Mouse (Mus musculus): ENCODE results near the gene Dph5.
"Not testable (repeated sequence)": the region's sequence is repeated elsewhere in the genome, so short reads cannot be mapped to it uniquely, and the experiment has no call there.

Gene Dph5

DNA sequence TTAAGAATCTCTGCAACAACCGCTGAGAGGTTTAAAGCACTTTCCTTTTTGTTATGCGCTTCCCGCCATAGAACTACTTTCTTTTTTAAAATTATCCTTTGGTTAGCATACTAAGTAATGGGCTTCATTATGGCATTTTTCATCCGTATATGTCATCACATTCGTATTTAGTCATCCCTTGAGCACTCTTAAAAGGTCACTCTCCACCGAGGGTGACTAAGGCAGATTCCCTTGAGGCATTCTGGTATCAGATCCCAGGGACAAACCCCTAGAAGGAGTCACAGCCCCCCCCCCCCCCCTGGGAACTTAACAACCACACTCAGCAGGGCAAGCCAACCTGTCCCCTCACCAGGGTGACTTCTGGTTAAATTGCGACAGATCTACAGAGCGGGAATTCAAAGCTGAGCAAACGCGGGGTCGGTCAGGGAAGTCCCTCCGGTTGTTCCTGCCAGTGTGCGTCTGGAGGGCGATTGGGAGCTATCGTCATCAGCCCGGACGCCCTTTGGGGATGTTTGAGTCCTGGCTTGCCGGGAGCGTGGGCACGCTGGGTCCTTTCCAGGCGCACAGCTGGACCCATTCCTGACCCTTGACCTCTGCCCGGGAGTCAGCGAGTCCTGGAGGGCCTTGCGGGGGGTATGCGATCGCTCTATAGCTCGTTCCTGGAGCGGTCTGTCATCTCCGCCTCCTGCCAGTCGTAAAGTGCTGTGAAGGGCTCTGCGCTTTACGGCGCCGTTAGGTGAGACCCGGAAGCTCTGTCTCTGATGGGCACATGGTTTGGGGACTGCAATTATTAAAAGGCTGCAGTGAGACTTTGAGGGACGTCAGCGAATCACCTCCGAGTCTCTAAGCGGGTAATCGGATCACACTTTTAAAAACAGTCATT, at the start of gene Dph5:
Gene Dph5 (plus strand): TSS at position 411 of the 883 bp plus-strand sequence.
- DNase-seq (ENCODE audit: extremely low read depth, low read depth, low spot score) = peak; percentile 28

DNA sequence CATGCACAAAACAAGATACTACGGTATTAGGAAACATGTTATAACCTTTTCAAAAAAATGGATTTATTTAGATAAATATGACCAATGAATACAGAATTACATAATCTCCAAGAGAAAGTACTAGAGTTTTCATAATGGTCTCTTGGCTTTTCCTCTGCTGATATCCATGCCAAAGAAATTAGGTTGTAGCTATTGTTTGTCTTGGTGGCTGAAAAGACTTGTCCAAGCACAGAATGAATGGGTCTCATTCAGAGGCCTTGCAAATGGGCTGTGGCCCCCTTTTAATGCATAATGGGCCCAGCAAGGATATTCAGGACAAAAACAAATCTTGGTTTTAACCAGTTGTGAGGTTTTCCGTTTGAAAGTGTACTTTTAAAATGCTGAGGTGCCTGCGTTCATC, 43.1 kb upstream of the Dph5 start:
- no peak for DNase-seq (ENCODE audit: extremely low read depth, low read depth, low spot score)

DNA sequence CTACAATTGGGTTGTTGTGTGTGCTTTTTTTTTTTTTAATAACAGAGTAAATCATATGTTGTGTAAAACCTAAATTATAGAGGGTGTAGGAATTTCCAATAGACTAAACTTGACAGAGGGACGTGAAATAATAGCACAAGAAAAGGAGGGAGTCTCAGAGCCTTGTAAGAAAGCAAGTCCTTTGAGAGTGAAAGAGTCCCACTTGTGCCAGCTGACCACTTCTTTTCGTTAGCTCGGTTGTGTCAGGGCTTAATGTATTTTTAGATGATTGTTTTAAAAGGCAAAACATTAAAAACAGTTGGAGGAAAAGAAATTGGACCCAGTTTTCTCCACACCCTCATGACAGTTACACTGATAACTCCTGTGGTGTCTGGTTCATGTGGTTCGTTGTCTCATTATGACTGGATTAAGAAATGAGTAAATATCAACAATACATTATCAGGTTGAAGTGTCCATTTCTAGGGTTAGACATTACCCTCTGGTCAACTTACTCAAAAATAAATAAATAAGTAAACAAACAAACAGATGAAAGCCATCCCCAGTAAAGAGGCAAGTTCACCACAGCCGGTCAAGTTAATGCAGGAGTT, 42.5 kb upstream of the Dph5 start:
- DNase-seq (ENCODE audit: extremely low read depth, low read depth, low spot score) = no peak

DNA sequence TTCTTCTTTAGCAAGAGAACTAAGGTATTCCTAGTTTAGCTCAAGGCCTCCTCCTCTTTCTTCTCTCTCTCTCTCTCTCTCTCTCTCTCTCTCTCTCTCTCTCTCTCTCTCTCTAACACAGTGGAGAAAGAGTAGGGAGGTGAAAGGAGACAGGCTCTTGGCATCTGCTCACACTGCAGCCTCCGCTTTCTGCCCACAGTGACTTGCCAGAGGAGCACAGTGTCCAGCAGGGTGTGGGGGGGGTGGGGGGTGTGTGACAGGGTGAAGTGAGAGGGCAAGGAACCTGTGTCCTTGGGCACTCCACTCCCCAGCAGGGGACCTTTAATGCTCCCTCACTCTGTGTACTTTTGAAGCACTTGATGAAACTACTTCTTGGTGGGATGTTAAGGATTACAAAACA, 41.9 kb upstream of the Dph5 start:
- no peak for DNase-seq (ENCODE audit: extremely low read depth, low read depth, low spot score)

DNA sequence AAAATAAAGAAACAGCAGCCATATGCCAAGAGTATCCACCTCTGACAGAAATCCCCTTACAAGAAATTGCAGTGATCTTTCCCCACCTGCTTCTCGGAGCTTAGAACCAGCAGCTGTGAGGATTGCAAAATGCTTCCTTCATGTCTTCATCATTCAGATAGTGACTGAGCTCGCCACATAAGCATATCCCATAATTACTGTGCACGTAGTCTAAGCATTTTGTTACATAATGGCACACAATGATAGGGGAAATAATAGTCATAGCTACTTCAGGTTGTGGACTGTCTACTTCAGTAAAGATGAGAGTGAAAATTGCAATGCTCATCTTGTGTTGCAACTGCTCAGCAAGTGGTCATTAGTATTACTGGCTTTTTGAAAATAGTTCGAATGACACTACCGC, 41.5 kb upstream of the Dph5 start:
- no peak for DNase-seq (ENCODE audit: extremely low read depth, low read depth, low spot score)

DNA sequence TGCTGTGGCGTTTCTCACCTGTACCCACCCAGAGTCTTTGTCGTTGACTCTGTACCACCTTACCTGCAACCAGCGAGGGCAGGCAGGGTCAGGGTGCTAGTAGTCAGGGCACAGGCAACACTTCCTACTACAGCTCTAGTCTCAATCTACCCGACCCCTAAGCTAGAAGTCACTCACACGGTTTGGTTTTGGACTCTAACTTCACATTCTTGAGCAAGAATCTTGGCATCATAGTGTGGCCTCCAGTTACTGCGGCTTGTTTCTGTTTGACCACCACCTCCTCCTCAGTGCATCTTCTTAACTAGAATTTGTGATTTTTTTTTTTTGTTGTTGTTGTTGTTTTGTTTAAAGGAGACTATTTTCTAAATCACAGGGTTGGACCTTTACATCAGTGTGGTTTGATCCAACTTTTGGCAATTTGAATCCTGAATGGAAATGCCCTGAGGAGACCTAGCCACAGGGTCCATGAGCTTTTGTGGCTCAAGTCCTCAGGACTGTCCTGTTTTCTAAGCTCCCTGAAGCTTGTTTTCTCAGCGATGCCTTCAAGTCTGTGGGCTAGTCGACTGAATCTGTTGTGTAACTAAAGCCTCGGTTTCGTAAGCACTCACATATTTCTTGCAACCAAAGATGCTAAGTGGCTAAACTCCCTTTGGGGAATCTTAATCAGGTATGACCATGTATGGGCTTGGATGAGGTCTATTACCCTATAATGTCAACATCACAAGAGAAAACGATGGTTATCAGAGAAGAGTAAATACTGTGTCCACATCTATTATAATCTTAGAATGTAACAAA, 38.8 kb upstream of the Dph5 start:
- DNase-seq (ENCODE audit: extremely low read depth, low read depth, low spot score) = no peak

DNA sequence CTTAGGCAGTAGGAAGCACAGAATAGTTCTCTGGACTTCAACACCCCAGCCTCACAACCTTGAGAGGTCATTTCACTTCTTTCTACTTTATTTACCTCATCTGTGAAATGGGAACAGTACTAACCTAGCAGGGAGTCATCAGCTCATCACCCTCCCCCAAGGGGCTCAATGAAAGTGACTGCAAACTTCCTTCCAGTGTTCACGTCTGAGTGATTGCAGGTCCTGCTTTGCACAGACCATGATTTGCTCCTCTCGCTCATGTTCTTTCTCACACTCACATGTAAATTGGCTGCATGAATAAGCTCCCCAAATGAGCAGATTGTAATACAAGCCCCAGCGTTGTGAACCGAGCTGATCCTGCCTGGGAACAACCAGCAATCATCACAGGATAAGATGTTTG, 36.7 kb upstream of the Dph5 start:
- DNase-seq (ENCODE audit: extremely low read depth, low read depth, low spot score) = no peak

DNA sequence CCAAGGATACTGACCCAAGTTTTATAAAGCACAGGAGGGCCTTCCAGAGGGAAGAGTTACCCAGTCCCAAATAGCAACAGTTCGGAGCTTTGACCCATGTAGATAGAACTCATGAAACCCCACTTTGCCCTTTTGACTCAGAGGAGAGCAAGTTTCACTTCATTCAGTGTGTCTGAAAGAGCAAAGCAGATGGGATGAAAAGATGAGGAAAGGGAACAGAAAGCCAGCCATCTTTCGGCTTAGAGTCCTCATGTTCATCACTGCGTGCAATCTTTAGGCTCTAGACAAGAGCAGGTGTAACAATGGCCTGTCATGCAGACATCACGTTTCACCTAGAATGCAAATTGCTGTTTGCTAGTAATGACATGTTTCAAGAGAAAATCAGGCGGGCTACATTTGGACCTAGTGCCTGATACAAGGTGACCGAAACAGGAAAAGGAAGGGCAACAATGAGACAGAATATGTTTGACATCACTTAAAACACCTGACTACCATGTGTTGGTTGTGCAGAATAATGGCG, 32.9 kb upstream of the Dph5 start:
- no peak for DNase-seq (ENCODE audit: extremely low read depth, low read depth, low spot score)

DNA sequence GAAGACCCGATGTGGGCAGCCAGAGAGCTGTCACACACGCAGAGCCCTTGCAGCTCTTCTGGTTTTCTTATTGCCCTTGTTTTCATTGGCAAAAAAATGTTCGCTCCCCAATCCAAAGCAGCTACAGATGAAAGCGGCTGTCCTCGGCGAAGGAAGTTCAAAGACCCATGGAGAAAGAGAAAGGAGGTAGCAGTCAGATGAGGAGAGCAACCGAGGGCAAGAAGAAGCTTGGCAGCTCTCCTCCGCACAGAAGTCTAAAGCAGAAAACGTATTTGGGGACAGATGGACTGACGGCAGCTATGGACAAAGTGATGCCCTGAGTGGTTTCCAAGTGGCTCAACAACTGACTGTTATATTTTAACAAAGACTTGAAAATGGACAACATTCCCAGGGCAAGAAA, 32.1 kb upstream of the Dph5 start:
- no peak for DNase-seq (ENCODE audit: extremely low read depth, low read depth, low spot score)

DNA sequence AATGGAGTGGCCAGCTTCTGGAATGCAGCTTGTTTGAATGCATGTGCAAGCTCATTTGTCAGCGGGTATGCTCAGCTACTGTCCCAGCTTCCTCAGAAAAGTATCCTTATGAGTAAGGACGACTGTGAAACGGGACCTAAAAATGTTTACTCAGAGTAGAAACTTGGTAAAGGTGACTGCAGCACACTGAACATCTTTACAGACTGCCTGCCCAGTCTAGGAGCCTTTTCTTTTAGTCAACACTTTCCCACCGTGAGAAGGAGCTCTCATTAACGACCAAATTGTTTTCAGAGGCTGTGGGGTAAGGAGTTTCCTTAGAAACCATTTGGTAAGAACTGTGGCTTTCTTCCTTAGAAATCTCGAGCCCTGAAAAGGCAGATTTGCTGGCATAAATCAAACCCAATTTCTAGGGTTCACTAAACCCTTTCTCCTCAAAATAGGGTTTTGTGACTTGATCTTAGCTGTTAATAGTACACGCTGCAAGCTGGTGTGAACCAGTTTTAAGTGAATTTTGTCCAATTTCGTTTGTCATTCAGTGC, 31.1 kb upstream of the Dph5 start:
- no peak for DNase-seq (ENCODE audit: extremely low read depth, low read depth, low spot score)

DNA sequence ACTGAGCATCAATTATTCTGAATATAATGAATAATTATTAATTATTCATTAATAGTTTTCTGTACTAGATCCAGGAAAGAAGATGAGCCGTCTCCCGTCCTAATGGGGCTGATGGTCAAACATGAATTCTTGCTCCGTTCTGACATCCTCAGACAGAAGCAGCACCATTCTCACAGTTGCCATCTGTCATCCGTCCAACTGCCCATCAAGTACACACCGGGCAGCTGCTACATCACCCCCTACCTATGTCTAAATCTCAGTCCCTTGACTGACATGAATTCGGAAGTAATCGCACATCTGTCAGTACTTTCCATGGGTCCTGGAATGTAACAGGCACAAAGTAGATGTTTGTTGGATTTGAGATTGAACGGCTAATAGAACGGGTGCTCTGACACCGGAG, 30.2 kb upstream of the Dph5 start:
- no peak for DNase-seq (ENCODE audit: extremely low read depth, low read depth, low spot score)

DNA sequence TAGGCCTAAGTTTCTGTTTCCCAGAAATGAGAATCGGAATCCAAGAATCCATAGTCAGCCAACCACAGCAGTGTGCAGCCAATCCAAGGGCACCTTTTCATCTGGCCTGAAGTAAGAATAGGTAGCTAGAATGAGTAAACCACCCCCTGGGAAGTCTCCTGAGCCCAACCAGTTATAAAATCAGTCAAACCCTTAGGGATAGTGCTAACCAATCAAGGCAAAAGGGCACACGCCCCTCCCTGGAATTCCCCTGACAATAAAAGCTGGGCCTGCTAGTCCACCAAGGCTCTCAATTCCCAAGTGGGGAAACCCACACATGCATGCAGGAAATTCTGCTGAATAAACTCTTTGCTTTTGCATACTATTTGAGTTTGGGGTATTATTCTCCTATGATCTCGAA, 28.8 kb upstream of the Dph5 start:
- DNase-seq (ENCODE audit: extremely low read depth, low read depth, low spot score) = no peak

DNA sequence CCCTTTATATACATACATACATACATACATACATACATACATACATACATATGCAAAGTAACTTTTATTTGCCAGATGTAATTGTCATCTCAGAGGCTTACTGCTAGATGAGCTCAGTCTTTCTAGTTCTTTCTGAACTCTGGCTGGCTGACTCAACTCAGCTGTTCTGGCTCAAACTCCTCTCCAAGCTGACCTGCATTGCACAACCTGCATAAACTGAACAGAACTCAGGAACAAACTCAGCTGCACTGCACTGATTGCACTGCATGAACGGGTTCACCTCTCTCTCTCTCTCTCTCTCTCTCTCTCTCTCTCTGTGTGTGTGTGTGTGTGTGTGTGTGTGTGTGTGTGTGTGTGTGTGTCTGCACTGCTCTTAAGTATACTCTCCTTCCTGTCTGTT, 26.9 kb upstream of the Dph5 start:
- not testable (repeated sequence) for DNase-seq (ENCODE audit: extremely low read depth, low read depth, low spot score)

DNA sequence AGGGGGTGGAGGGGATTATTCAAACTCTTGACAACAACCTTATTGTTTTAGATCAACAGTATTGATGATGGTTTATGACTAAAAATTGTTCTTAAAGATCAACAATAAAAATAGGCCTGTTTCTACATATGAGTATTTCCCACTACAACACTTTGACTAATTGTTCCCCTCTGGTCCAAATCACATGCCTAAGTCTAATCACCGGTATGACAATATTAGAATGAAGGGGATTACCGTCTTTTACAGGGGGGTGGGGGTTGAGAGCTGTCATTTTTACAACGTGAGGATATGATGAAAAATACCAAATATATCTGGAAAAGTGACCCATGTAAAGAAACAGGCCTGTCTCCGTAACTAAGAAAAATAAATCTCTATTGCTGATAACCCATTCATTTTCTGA, 24.1 kb upstream of the Dph5 start:
- DNase-seq (ENCODE audit: extremely low read depth, low read depth, low spot score) = no peak

DNA sequence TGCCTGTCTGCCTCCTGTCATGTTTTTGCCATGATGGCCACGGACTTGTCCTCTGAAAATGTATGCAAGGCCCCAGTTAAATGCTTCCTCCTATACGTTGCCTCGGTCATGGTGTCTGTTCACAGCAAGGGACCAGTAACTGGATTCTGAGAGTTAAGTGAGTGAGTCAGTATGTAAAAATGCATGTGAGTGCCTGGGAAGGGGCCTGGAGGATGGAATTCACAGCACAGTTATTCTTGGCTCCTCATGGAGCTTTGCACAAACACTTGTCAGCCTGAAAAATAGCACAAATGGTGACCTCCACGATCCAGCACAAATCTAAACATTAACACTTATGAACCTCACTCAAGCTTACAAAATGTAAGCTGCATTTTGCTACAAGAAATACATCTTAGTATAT, 20.5 kb upstream of the Dph5 start:
- DNase-seq (ENCODE audit: extremely low read depth, low read depth, low spot score) = no peak

DNA sequence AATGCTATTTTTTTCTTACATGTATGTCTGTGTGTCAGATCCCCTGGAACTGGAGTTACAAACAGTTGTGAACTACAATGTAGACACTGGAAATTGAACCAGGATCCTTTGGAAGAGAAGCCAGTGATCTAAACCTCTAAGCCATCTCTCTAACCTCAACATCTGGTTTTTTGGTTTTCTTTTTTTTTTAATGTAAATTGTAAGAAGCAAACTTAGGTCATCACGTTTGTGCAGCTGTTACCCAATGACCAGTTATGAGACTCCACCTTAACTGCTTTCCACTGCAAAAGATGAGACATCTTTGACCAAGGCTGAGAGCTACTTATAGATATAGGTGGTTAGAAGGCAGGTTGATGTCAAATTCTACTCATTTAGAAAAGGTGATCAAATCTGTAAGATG, 19.7 kb upstream of the Dph5 start:
- no peak for DNase-seq (ENCODE audit: extremely low read depth, low read depth, low spot score)

DNA sequence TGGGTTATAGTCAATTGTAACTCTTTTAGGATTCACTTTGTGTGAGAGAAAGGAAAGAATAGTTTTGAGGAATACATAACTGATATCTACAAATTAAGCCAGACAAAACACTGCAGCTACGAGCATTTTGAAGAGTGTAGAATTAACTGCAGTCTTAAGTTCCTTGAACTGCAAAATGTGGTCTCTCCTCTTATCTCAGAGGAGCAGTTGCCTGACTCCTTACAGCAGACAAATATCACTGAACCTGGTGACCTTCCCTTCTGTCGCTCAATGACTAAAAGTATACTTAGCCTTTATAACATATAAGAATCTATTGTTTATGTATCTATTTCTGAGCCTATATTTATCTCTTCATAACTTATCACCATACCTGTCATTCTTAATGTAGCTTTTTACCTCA, 18.3 kb upstream of the Dph5 start:
- no peak for DNase-seq (ENCODE audit: extremely low read depth, low read depth, low spot score)

DNA sequence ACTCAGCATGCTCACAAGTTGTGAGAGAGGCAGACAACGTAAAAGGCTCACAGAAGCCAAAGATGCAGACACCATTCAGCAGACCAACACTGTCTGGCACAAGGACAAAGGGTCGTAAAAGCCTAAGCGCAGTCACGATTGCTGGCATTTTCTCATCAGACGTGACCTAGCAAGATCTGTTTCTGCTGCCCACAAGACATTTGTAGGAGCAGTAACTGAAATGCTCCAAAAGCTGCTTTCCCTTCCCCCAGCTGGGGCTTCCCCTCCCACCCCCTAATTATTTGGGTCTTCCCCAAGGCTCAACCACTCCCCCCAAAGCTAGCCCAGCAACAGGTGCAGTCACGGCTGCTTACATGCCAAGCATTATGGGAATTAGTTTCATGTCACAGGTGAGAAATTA, 12.1 kb upstream of the Dph5 start:
- DNase-seq (ENCODE audit: extremely low read depth, low read depth, low spot score) = no peak

DNA sequence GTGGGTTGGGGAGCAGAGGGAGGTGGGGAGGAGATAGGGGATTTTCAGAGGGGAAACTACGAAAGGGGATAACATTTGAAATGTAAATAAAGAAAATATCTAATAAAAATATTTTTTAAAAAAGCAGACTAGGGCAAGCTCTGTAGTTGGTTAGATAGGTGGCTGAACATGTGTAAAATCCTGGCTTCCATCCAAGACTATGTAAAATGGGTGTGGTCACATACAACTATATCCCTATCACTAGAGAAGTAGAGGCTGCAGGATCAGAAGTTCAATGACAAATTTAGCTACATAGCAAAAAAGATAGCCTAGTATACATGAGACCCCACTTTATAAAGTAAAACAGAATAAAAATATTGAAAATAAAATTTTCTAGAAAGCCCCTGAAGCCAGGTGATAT, 10.5 kb upstream of the Dph5 start:
- DNase-seq (ENCODE audit: extremely low read depth, low read depth, low spot score) = no peak

DNA sequence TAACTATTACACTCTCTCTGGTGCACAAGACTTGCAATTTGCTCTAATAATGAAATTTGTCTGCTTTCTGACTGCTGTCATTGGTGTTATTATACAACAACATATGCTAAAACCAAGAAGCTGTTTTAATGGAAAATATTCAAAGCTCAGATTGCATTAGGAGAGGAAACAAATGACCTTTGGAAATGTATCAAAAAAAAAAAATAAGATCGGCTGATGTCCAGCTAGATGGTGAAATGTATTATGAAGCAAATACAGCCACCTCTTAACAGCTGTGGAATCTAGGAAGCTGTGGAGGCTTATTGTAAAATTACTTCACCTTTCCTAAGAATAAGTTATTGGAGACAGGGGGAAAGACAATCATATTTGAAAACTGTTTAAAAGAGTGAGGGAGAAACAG, 3.6 kb upstream of the Dph5 start:
- peak; percentile 28 for DNase-seq (ENCODE audit: extremely low read depth, low read depth, low spot score)

DNA sequence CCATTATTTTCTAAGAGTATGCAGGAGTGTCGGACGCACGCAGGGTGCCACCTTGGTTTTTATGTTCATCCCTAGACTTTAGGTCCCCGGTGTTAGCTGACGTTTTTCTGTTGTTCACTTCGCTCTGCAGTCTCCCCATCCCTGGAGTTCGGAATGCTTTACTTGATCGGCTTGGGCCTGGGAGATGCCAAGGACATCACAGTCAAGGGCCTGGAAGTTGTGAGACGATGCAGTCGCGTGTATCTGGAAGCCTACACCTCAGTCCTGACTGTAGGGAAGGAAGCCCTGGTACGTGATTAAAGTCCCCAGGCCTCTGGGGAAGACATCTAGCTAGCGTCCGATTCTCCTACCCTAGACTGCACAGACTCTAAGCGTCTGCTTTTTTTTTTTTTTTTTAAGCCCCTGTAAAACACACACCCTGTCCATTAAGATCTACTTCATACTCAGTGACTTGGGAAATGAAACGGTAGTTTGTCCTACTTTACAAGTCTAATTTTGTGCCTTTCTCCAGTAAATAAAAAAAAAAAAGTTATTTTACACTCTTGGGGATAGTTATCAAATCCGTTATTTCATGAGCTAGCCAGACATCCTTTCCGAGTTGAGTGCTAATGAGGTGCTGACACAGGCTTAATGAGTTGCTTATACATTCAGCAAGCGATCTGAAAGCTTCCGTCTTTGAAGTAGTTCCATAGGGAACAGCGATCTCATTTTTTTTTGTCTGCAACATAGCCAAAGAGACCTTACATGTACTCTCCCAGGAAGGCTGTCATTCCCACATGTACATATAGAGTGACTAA, 871 bp downstream of the Dph5 start:
- DNase-seq (ENCODE audit: extremely low read depth, low read depth, low spot score) = no peak
